Mouse (Mus musculus) heart, embryonic 10.5 days (tissue): ENCODE measurements at regions not wholly inside any gene's neighbourhood (a gene's known extent, or its start where the extent isn't known, plus 50 kb on each side); places are given as distances from the start of the nearest gene placed in this dataset.

ENCODE experiments used
- DNase-seq: peaks from one replicate; pipeline ENCODE4 v3.0.0-alpha.2; 2017; ENCODE audit warnings: low spot score
- H3K27ac ChIP-seq: fragments of 300-500 bp; sonication (generic); 2 replicates; pipeline ENCODE4 v1.5.1; 2016; ENCODE audit warnings: mild to moderate bottlenecking
- H3K27me3 ChIP-seq: fragments of 300-500 bp; sonication (generic); 2 replicates; pipeline ENCODE4 v1.6.1; 2016; ENCODE audit warnings: mild to moderate bottlenecking; ENCODE audit not compliant: poor library complexity, insufficient read depth, severe bottlenecking
- H3K36me3 ChIP-seq: fragments of 300-500 bp; sonication (generic); 2 replicates; pipeline ENCODE4 v1.6.1; 2016; ENCODE audit warnings: mild to moderate bottlenecking, moderate library complexity
- H3K4me1 ChIP-seq: fragments of 300-500 bp; sonication (generic); 2 replicates; pipeline ENCODE4 v1.6.1; 2016; ENCODE audit warnings: mild to moderate bottlenecking
- H3K4me3 ChIP-seq: fragments of 300-500 bp; sonication (generic); 2 replicates; pipeline ENCODE4 v1.5.1; 2016; ENCODE audit warnings: mild to moderate bottlenecking, moderate library complexity
- H3K9me3 ChIP-seq: fragments of 300-500 bp; sonication (generic); 2 replicates; pipeline ENCODE4 v1.6.1; 2016; ENCODE audit warnings: mild to moderate bottlenecking, moderate library complexity
- WGBS: fragments of 180-500 bp; shearing (Covaris S2); methylation state at CpG from one replicate; pipeline ENCODE4 v1.1.7; 2016; 5-methylcytosine and 5-hydroxymethylcytosine counted together

- Histone ChIP-seq H3K27me3 (no peaks in the 10 kb centered on the region), H3K9me3 (no peaks in the 10 kb centered on the region), H3K27ac (no peak overlapping the region), H3K36me3 (no peaks in the 10 kb centered on the region), H3K4me1 (no peaks in the 10 kb centered on the region), H3K4me3 (no peak overlapping the region)
- no peak for DNase-seq
- WGBS, result 63% methylated on average over 1 of the region's 1 CpGs
Observed at GRCm38 (mm10) chr16:74723217-74723616, 311.6 kb upstream of the Robo2 start.

GRCm38 (mm10) chr16:74718154-74718553 lies 306.5 kb upstream of the Robo2 start:
- Histone ChIP-seq H3K4me1 (0 out of 2 replicates have a peak, but pooled peaks cover 3% of the 10 kb centered on the region), H3K36me3 (no peaks in the 10 kb centered on the region), H3K4me3 (no peak overlapping the region), H3K27me3 (no peaks in the 10 kb centered on the region), H3K9me3 (no peaks in the 10 kb centered on the region), H3K27ac (no peak overlapping the region)
- DNase-seq, result no peak
- WGBS, result 81% methylated on average over 2 of the region's 2 CpGs

GRCm38 (mm10) chr16:74717622-74718021 lies 306.0 kb upstream of the Robo2 start:
- no peak overlapping the region for H3K4me3 ChIP-seq
- WGBS, result 93% methylated on average over 1 of the region's 1 CpGs
- no peak overlapping the region for H3K27ac ChIP-seq
- no peaks in the 10 kb centered on the region for H3K27me3 ChIP-seq
- 0 out of 2 replicates have a peak, but pooled peaks cover 3% of the 10 kb centered on the region for H3K4me1 ChIP-seq
- no peak for DNase-seq
- H3K36me3 ChIP-seq, result no peaks in the 10 kb centered on the region
- no peaks in the 10 kb centered on the region for H3K9me3 ChIP-seq

GRCm38 (mm10) chr16:74714950-74715349 lies 303.3 kb upstream of the Robo2 start:
- 54% methylated on average over 1 of the region's 1 CpGs for WGBS
- Histone ChIP-seq H3K27ac (no peak overlapping the region), H3K9me3 (no peaks in the 10 kb centered on the region), H3K27me3 (no peaks in the 10 kb centered on the region), H3K4me3 (no peak overlapping the region), H3K36me3 (no peaks in the 10 kb centered on the region), H3K4me1 (0 out of 2 replicates have a peak, but pooled peaks cover 3% of the 10 kb centered on the region)
- DNase-seq, result no peak

- H3K4me1 ChIP-seq, result 0 out of 2 replicates have a peak, but pooled peaks cover 3% of the 10 kb centered on the region
- no peak for DNase-seq
- H3K36me3 ChIP-seq, result no peaks in the 10 kb centered on the region
- H3K4me3 ChIP-seq, result no peak overlapping the region
- H3K27me3 ChIP-seq, result no peaks in the 10 kb centered on the region
- H3K27ac ChIP-seq, result no peak overlapping the region
- WGBS, result 68% methylated on average over 6 of the region's 6 CpGs
- H3K9me3 ChIP-seq, result no peaks in the 10 kb centered on the region
Observed at GRCm38 (mm10) chr16:74712515-74712914, 300.9 kb upstream of the Robo2 start.

GRCm38 (mm10) chr16:74702067-74702466 lies 290.4 kb upstream of the Robo2 start:
- no peak overlapping the region for H3K4me3 ChIP-seq
- H3K27ac ChIP-seq, result no peak overlapping the region
- no peaks in the 10 kb centered on the region for H3K4me1 ChIP-seq
- H3K9me3 ChIP-seq, result no peaks in the 10 kb centered on the region
- no peaks in the 10 kb centered on the region for H3K36me3 ChIP-seq
- no peak for DNase-seq
- H3K27me3 ChIP-seq, result no peaks in the 10 kb centered on the region
- WGBS, result 71% methylated on average over 3 of the region's 3 CpGs

GRCm38 (mm10) chr16:74683371-74683770 lies 271.7 kb upstream of the Robo2 start:
- H3K9me3 ChIP-seq, result no peaks in the 10 kb centered on the region
- no peaks in the 10 kb centered on the region for H3K27me3 ChIP-seq
- no peaks in the 10 kb centered on the region for H3K36me3 ChIP-seq
- no peak overlapping the region for H3K4me3 ChIP-seq
- no peaks in the 10 kb centered on the region for H3K4me1 ChIP-seq
- 51% methylated on average over 3 of the region's 3 CpGs for WGBS
- H3K27ac ChIP-seq, result no peak overlapping the region
- no peak for DNase-seq

- Histone ChIP-seq H3K27me3 (no peaks in the 10 kb centered on the region), H3K4me1 (no peaks in the 10 kb centered on the region), H3K9me3 (no peaks in the 10 kb centered on the region), H3K4me3 (no peak overlapping the region), H3K36me3 (no peaks in the 10 kb centered on the region), H3K27ac (no peak overlapping the region)
- DNase-seq, result no peak
Observed at GRCm38 (mm10) chr16:74675586-74675985, 264.0 kb upstream of the Robo2 start.

GRCm38 (mm10) chr16:74671466-74671865 lies 259.8 kb upstream of the Robo2 start:
- Histone ChIP-seq H3K36me3 (no peaks in the 10 kb centered on the region), H3K27me3 (no peaks in the 10 kb centered on the region), H3K4me3 (no peak overlapping the region), H3K27ac (no peak overlapping the region), H3K9me3 (no peaks in the 10 kb centered on the region), H3K4me1 (no peaks in the 10 kb centered on the region)
- DNase-seq, result no peak
- WGBS, result 82% methylated on average over 3 of the region's 3 CpGs

- Histone ChIP-seq H3K36me3 (no peaks in the 10 kb centered on the region), H3K9me3 (no peaks in the 10 kb centered on the region), H3K27ac (no peak overlapping the region), H3K4me1 (no peaks in the 10 kb centered on the region), H3K4me3 (no peak overlapping the region), H3K27me3 (no peaks in the 10 kb centered on the region)
- WGBS, result 76% methylated on average over 1 of the region's 1 CpGs
- no peak for DNase-seq
Observed at GRCm38 (mm10) chr16:74664337-74664736, 252.7 kb upstream of the Robo2 start.

- DNase-seq, result no peak
- Histone ChIP-seq H3K4me1 (no peaks in the 10 kb centered on the region), H3K27ac (no peak overlapping the region), H3K36me3 (no peaks in the 10 kb centered on the region), H3K9me3 (no peaks in the 10 kb centered on the region), H3K4me3 (no peak overlapping the region), H3K27me3 (no peaks in the 10 kb centered on the region)
- 86% methylated on average over 3 of the region's 3 CpGs for WGBS
Observed at GRCm38 (mm10) chr16:74651244-74651643, 239.6 kb upstream of the Robo2 start.

- no peaks in the 10 kb centered on the region for H3K27me3 ChIP-seq
- H3K27ac ChIP-seq, result no peak overlapping the region
- no peaks in the 10 kb centered on the region for H3K36me3 ChIP-seq
- H3K4me3 ChIP-seq, result no peak overlapping the region
- no peak for DNase-seq
- WGBS, result 84% methylated on average over 2 of the region's 2 CpGs
- no peaks in the 10 kb centered on the region for H3K9me3 ChIP-seq
- no peaks in the 10 kb centered on the region for H3K4me1 ChIP-seq
Observed at GRCm38 (mm10) chr16:74649207-74649606, 237.6 kb upstream of the Robo2 start.

- H3K4me1 ChIP-seq, result no peaks in the 10 kb centered on the region
- no peak overlapping the region for H3K27ac ChIP-seq
- H3K9me3 ChIP-seq, result no peaks in the 10 kb centered on the region
- H3K36me3 ChIP-seq, result no peaks in the 10 kb centered on the region
- H3K4me3 ChIP-seq, result no peak overlapping the region
- no peak for DNase-seq
- H3K27me3 ChIP-seq, result no peaks in the 10 kb centered on the region
Observed at GRCm38 (mm10) chr16:74648384-74648783, 236.8 kb upstream of the Robo2 start.

GRCm38 (mm10) chr16:74644750-74645366 lies 233.2 kb upstream of the Robo2 start:
- Histone ChIP-seq H3K27ac (no peak overlapping the region), H3K4me3 (no peak overlapping the region), H3K9me3 (no peaks in the 10 kb centered on the region), H3K4me1 (no peaks in the 10 kb centered on the region), H3K36me3 (no peaks in the 10 kb centered on the region), H3K27me3 (no peaks in the 10 kb centered on the region)
- WGBS, result 84% methylated on average over 10 of the region's 10 CpGs
- no peak for DNase-seq
